7 mouse cellular contexts compared by ENCODE assay signal in genomic region chr10:17330904-17331606, GRCm38 (mm10).
A peak's percentile ranks its signal among the peaks of the same experiment; 100 is the strongest.
DNase-seq lines count a peak whose midpoint lies in the region; ATAC-seq lines count a peak whose summit lies in the region.

No protein-coding gene starts in this region.

- H3K27me3 ChIP-seq in lung, embryonic 15.5 days, result no peaks in the 10 kb centered on the region
- H3K27me3 ChIP-seq in hindbrain, embryonic 14.5 days (ENCODE audit: control insufficient read depth, insufficient read depth, low read length), result no peaks in the 10 kb centered on the region
- no peaks in the 10 kb centered on the region for H3K27me3 ChIP-seq in midbrain, embryonic 16.5 days (ENCODE audit: control insufficient read depth, insufficient read depth, low read depth, low read length)

- no peaks in the 10 kb centered on the region for H3K9me3 ChIP-seq in lung, embryonic 15.5 days
- H3K9me3 ChIP-seq in hindbrain, embryonic 14.5 days (ENCODE audit: control insufficient read depth, low read length), result no peaks in the 10 kb centered on the region
- H3K9me3 ChIP-seq in midbrain, embryonic 16.5 days (replicated peaks; ENCODE audit: control insufficient read depth, low read length, poor library complexity, severe bottlenecking), result no peaks in the 10 kb centered on the region

- peak overlapping the region; percentile 46 for H3K4me2 ChIP-seq in lung, embryonic 15.5 days
- peak overlapping the region; percentile 56 for H3K4me2 ChIP-seq in hindbrain, embryonic 14.5 days (replicated peaks)
- H3K4me2 ChIP-seq in midbrain, embryonic 16.5 days (ENCODE audit: low read length), result peak overlapping the region; percentile 51

- H3K4me1 ChIP-seq in lung, embryonic 15.5 days, result peaks cover 23% of the 10 kb centered on the region; the same call in 1 of the 2 replicates
- peaks cover 24% of the 10 kb centered on the region for H3K4me1 ChIP-seq in hindbrain, embryonic 14.5 days (replicated peaks; ENCODE audit: control insufficient read depth, insufficient read depth, low read length)
- peaks cover 24% of the 10 kb centered on the region for H3K4me1 ChIP-seq in midbrain, embryonic 16.5 days (ENCODE audit: control insufficient read depth, insufficient read depth, low read length)

- H3K27ac ChIP-seq in lung, embryonic 15.5 days, result no peak overlapping the region
- peak overlapping the region; percentile 91 for H3K27ac ChIP-seq in hindbrain, embryonic 14.5 days
- peak overlapping the region; percentile 94 for H3K27ac ChIP-seq in midbrain, embryonic 16.5 days (ENCODE audit: low read length)

- H3K4me3 ChIP-seq in lung, embryonic 15.5 days, result peak overlapping the region; percentile 24
- H3K4me3 ChIP-seq in hindbrain, embryonic 14.5 days (replicated peaks; ENCODE audit: low read length), result peak overlapping the region; percentile 27
- peak overlapping the region; percentile 30 for H3K4me3 ChIP-seq in midbrain, embryonic 16.5 days (ENCODE audit: low read depth, low read length)

- peak overlapping the region; percentile 28; the same call in 1 of the 2 replicates for H3K9ac ChIP-seq in lung, embryonic 15.5 days
- H3K9ac ChIP-seq in hindbrain, embryonic 14.5 days, result peak overlapping the region; percentile 64
- peak overlapping the region; percentile 71 for H3K9ac ChIP-seq in midbrain, embryonic 16.5 days (ENCODE audit: low read depth, low read length)

- H3K36me3 ChIP-seq in lung, embryonic 15.5 days, result no peaks in the 10 kb centered on the region
- H3K36me3 ChIP-seq in hindbrain, embryonic 14.5 days (replicated peaks; ENCODE audit: control insufficient read depth, insufficient read depth), result no peaks in the 10 kb centered on the region
- H3K36me3 ChIP-seq in midbrain, embryonic 16.5 days (ENCODE audit: control insufficient read depth, insufficient read depth, low read length), result no peaks in the 10 kb centered on the region

- peak; percentile 46; the same call in 1 of the 2 replicates for ATAC-seq in lung, embryonic 15.5 days (ENCODE audit: borderline replicate concordance, extremely low read depth, low FRiP score, low TSS enrichment)
- ATAC-seq in hindbrain, embryonic 14.5 days (ENCODE audit: low FRiP score), result peak; percentile 67; the same call in 1 of the 2 replicates
- ATAC-seq in midbrain, embryonic 16.5 days, result peak; percentile 87
- ATAC-seq in granulocyte monocyte progenitor cell, adult 5-6 weeks (replicated peaks; ENCODE audit: poor library complexity, severe bottlenecking), result no peak

- WGBS in lung, embryonic 15.5 days, result 4% methylated on average over 6 of the region's 6 CpGs
- WGBS in hindbrain, embryonic 14.5 days, result 0% methylated on average over 6 of the region's 6 CpGs
- 1% methylated on average over 6 of the region's 6 CpGs for WGBS in midbrain, embryonic 16.5 days

- DNase-seq in lung, postnatal 4 days, result no peak
- DNase-seq in cerebellum, postnatal 25 days, result peak; percentile 33 to 44
- DNase-seq in hindbrain, embryonic 14.5 days (ENCODE audit: low spot score), result peak; percentile 41
- no peak for DNase-seq in urinary bladder, postnatal 10 days (ENCODE audit: low spot score)

Comparison
In these comparisons a context has a peak if more than half of its experiments do, and no peak if none do; other contexts are left out.
1. DNase-seq: peak in cerebellum, postnatal 25 days (2 of 2) and hindbrain, embryonic 14.5 days (single experiment); none in lung, postnatal 4 days (0 of 2) and urinary bladder, postnatal 10 days (single experiment).
2. Peak in every context shown above with its lines, with median percentiles within 50 percentile points of each other: H3K4me2 ChIP-seq, H3K4me3 ChIP-seq and H3K9ac ChIP-seq.